Mouse (Mus musculus): Measurements from ENCODE around the gene Prrt2. TPM values are rescaled to one million over a fixed set of nuclear protein-coding genes. Genes with fewer than 3 reads are reported as not detected.

Prrt2 gene
- polyA plus RNA-seq, 1 experiment from 2014 or later, result 11.9 TPM

- Histone ChIP-seq H3K27me3 (no peaks in the 10 kb centered on the region), H3K9ac (replicated peaks) (peak overlapping the region; percentile 100), H3K27ac (peak overlapping the region; percentile 100), H3K4me1 (replicated peaks) (peaks cover 58% of the 10 kb centered on the region), H3K36me3 (peaks cover 27% of the 10 kb centered on the region), H3K4me2 (replicated peaks) (peak overlapping the region; percentile 96), H3K9me3 (no peaks in the 10 kb centered on the region), H3K4me3 (replicated peaks) (peak overlapping the region; percentile 96)
- WGBS, result under 1% methylated on average over 60 of the region's 65 CpGs
- ATAC-seq, result peak; percentile 5; the same call in 1 of the 2 replicates
Observed at GRCm38 (mm10) chr7:127025556-127026160, 4.6 kb upstream of the Prrt2 start.

GRCm38 (mm10) chr7:127024755-127025555 lies 3.9 kb upstream of the Prrt2 start:
- H3K27me3 ChIP-seq, result no peaks in the 10 kb centered on the region
- H3K4me1 ChIP-seq (replicated peaks), result peaks cover 65% of the 10 kb centered on the region
- H3K36me3 ChIP-seq, result peaks cover 27% of the 10 kb centered on the region
- WGBS, result under 1% methylated on average over 30 of the region's 30 CpGs
- no peaks in the 10 kb centered on the region for H3K9me3 ChIP-seq
- peak overlapping the region; percentile 100 for H3K27ac ChIP-seq
- peak overlapping the region; percentile 96 for H3K4me3 ChIP-seq (replicated peaks)
- H3K4me2 ChIP-seq (replicated peaks), result peak overlapping the region; percentile 96
- peak overlapping the region; percentile 100 for H3K9ac ChIP-seq (replicated peaks)
- peak; percentile 47 for ATAC-seq

- Histone ChIP-seq H3K36me3 (peaks cover 27% of the 10 kb centered on the region), H3K27me3 (no peaks in the 10 kb centered on the region), H3K9ac (replicated peaks) (peak overlapping the region; percentile 100), H3K9me3 (no peaks in the 10 kb centered on the region), H3K4me2 (replicated peaks) (peak overlapping the region; percentile 96), H3K4me3 (replicated peaks) (peak overlapping the region; percentile 96), H3K27ac (peak overlapping the region; percentile 100), H3K4me1 (replicated peaks) (peaks cover 74% of the 10 kb centered on the region)
- 20% methylated on average over 19 of the region's 19 CpGs for WGBS
- ATAC-seq, result no peak
Observed at GRCm38 (mm10) chr7:127023896-127024690, 3.1 kb upstream of the Prrt2 start.

- WGBS, result 74% methylated on average over 13 of the region's 13 CpGs
- no peak for ATAC-seq
- Histone ChIP-seq H3K4me3 (replicated peaks) (peak overlapping the region; percentile 96), H3K9ac (replicated peaks) (peak overlapping the region; percentile 100), H3K9me3 (no peaks in the 10 kb centered on the region), H3K4me1 (replicated peaks) (peaks cover 77% of the 10 kb centered on the region), H3K4me2 (replicated peaks) (peak overlapping the region; percentile 96), H3K27ac (peak overlapping the region; percentile 100), H3K36me3 (peaks cover 27% of the 10 kb centered on the region), H3K27me3 (no peaks in the 10 kb centered on the region)
Observed at GRCm38 (mm10) chr7:127023272-127023691, 2.3 kb upstream of the Prrt2 start.

- peak overlapping the region; percentile 96 for H3K4me2 ChIP-seq (replicated peaks)
- peak overlapping the region; percentile 100 for H3K9ac ChIP-seq (replicated peaks)
- H3K4me3 ChIP-seq (replicated peaks), result peak overlapping the region; percentile 96
- WGBS, result 68% methylated on average over 5 of the region's 7 CpGs
- H3K9me3 ChIP-seq, result no peaks in the 10 kb centered on the region
- peaks cover 77% of the 10 kb centered on the region for H3K4me1 ChIP-seq (replicated peaks)
- peak overlapping the region; percentile 100; the same call in 1 of the 2 replicates for H3K27ac ChIP-seq
- no peak for ATAC-seq
- no peaks in the 10 kb centered on the region for H3K27me3 ChIP-seq
- peaks cover 27% of the 10 kb centered on the region for H3K36me3 ChIP-seq
Observed at GRCm38 (mm10) chr7:127022528-127023271, 1.7 kb upstream of the Prrt2 start.

GRCm38 (mm10) chr7:127021563-127022527 lies 834 bp upstream of the Prrt2 start:
- H3K9ac ChIP-seq (replicated peaks), result peak overlapping the region; percentile 100
- peaks cover 77% of the 10 kb centered on the region for H3K4me1 ChIP-seq (replicated peaks)
- 38% methylated on average over 5 of the region's 5 CpGs for WGBS

GRCm38 (mm10) chr7:127020491-127020890 lies 520 bp downstream of the Prrt2 start:
- 26% methylated on average over 5 of the region's 5 CpGs for WGBS
- no peaks in the 10 kb centered on the region for H3K27me3 ChIP-seq
- peak overlapping the region; percentile 100 for H3K27ac ChIP-seq
- H3K9ac ChIP-seq (replicated peaks), result peak overlapping the region; percentile 84
- H3K9me3 ChIP-seq, result no peaks in the 10 kb centered on the region
- no peak for ATAC-seq
- peaks cover 30% of the 10 kb centered on the region for H3K36me3 ChIP-seq
- H3K4me1 ChIP-seq (replicated peaks), result peaks cover 85% of the 10 kb centered on the region
- peak overlapping the region; percentile 56 for H3K4me3 ChIP-seq (replicated peaks)
- peak overlapping the region; percentile 85 for H3K4me2 ChIP-seq (replicated peaks)

More at GRCm38 (mm10) chr7:127021563-127022527, 834 bp upstream of the Prrt2 start:
- Histone ChIP-seq H3K4me3 (replicated peaks) (peak overlapping the region; percentile 56), H3K4me2 (replicated peaks) (peak overlapping the region; percentile 96), H3K27ac (peak overlapping the region; percentile 100), H3K36me3 (peaks cover 27% of the 10 kb centered on the region), H3K27me3 (no peaks in the 10 kb centered on the region), H3K9me3 (no peaks in the 10 kb centered on the region)
- ATAC-seq, result no peak

GRCm38 (mm10) chr7:127020031-127020430 lies 980 bp downstream of the Prrt2 start:
- Histone ChIP-seq H3K9me3 (no peaks in the 10 kb centered on the region), H3K36me3 (peaks cover 34% of the 10 kb centered on the region), H3K9ac (replicated peaks) (peak overlapping the region; percentile 84), H3K4me1 (replicated peaks) (peaks cover 88% of the 10 kb centered on the region), H3K4me2 (replicated peaks) (peak overlapping the region; percentile 85), H3K4me3 (replicated peaks) (peak overlapping the region; percentile 56), H3K27me3 (no peaks in the 10 kb centered on the region), H3K27ac (peak overlapping the region; percentile 100; the same call in 1 of the 2 replicates)
- no peak for ATAC-seq
- 60% methylated on average over 3 of the region's 3 CpGs for WGBS

- WGBS, result 83% methylated on average over 14 of the region's 14 CpGs
- Histone ChIP-seq H3K4me1 (replicated peaks) (peaks cover 88% of the 10 kb centered on the region), H3K27me3 (no peaks in the 10 kb centered on the region), H3K4me3 (replicated peaks) (0 out of 2 replicates have a peak overlapping the region, but pooled peaks have one; percentile 56), H3K9ac (replicated peaks) (peak overlapping the region; percentile 84), H3K4me2 (replicated peaks) (peak overlapping the region; percentile 85), H3K27ac (no peak overlapping the region), H3K36me3 (peaks cover 38% of the 10 kb centered on the region), H3K9me3 (no peaks in the 10 kb centered on the region)
- no peak for ATAC-seq
Observed at GRCm38 (mm10) chr7:127019306-127019960, 1.6 kb downstream of the Prrt2 start.
